Mouse (Mus musculus): Measurements from ENCODE around the gene Macrod1.

Macrod1 gene

GRCm38 (mm10) chr19:7081516-7082266 is 25.1 kb downstream of the Macrod1 start:
- in situ Hi-C loops (cut with MboI, MseI) = loop anchor here (10.0 kb wide), 1 partner anchor 427 kb away; no protein-coding TSS in a partner anchor

- in situ Hi-C loops (cut with MboI, MseI) = loop anchor here (10.0 kb wide), 1 partner anchor 428 kb away; no protein-coding TSS in a partner anchor
These were observed 26.6 kb downstream of the Macrod1 start for GRCm38 (mm10) chr19:7083035-7083794.

- in situ Hi-C loops (cut with MboI, MseI) = loop anchor here (10.0 kb wide), 1 partner anchor 430 kb away; no protein-coding TSS in a partner anchor
These were observed 28.1 kb downstream of the Macrod1 start for GRCm38 (mm10) chr19:7084734-7085133.

GRCm38 (mm10) chr19:7088558-7088957 is 31.9 kb downstream of the Macrod1 start:
- in situ Hi-C loops (cut with MboI, MseI) = loop anchor here (10.0 kb wide), 1 partner anchor 434 kb away; no protein-coding TSS in a partner anchor

- in situ Hi-C loops (cut with MboI, MseI) = loop anchor here (10.0 kb wide), 1 partner anchor 434 kb away; no protein-coding TSS in a partner anchor
These were observed 32.4 kb downstream of the Macrod1 start for GRCm38 (mm10) chr19:7089050-7089449.

GRCm38 (mm10) chr19:7089842-7090251 is 33.2 kb downstream of the Macrod1 start:
- in situ Hi-C loops (cut with MboI, MseI) = loop anchor here (10.0 kb wide), 1 partner anchor 435 kb away; no protein-coding TSS in a partner anchor

GRCm38 (mm10) chr19:7090369-7091064 is 33.9 kb downstream of the Macrod1 start:
- in situ Hi-C loops (cut with MboI, MseI) = no loop called here

- in situ Hi-C loops (cut with MboI, MseI) = no loop called here
These were observed 34.9 kb downstream of the Macrod1 start for GRCm38 (mm10) chr19:7091448-7092050.

GRCm38 (mm10) chr19:7092756-7093155 is 36.1 kb downstream of the Macrod1 start:
- in situ Hi-C loops (cut with MboI, MseI) = no loop called here

GRCm38 (mm10) chr19:7099620-7100155 is 43.1 kb downstream of the Macrod1 start:
- in situ Hi-C loops (cut with MboI, MseI) = no loop called here

GRCm38 (mm10) chr19:7102039-7102438 is 45.4 kb downstream of the Macrod1 start:
- in situ Hi-C loops (cut with MboI, MseI) = no loop called here

GRCm38 (mm10) chr19:7103349-7103992 is 46.9 kb downstream of the Macrod1 start:
- in situ Hi-C loops (cut with MboI, MseI) = no loop called here

GRCm38 (mm10) chr19:7103993-7104401 is 47.4 kb downstream of the Macrod1 start:
- in situ Hi-C loops (cut with MboI, MseI) = no loop called here

- in situ Hi-C loops (cut with MboI, MseI) = no loop called here
These were observed 48.9 kb downstream of the Macrod1 start, which contains the start of gene Flrt1 for GRCm38 (mm10) chr19:7105544-7105943. TSS of gene Flrt1 (minus strand) at chr19:7105729.

GRCm38 (mm10) chr19:7106566-7106965 is 50.0 kb downstream of the Macrod1 start:
- in situ Hi-C loops (cut with MboI, MseI) = no loop called here

- in situ Hi-C loops (cut with MboI, MseI) = no loop called here
These were observed 50.6 kb downstream of the Macrod1 start for GRCm38 (mm10) chr19:7107174-7107573.

- in situ Hi-C loops (cut with MboI, MseI) = no loop called here
These were observed 51.7 kb downstream of the Macrod1 start for GRCm38 (mm10) chr19:7108114-7108905.

- in situ Hi-C loops (cut with MboI, MseI) = no loop called here
These were observed 53.5 kb downstream of the Macrod1 start for GRCm38 (mm10) chr19:7110097-7110496.

GRCm38 (mm10) chr19:7110875-7111274 is 54.3 kb downstream of the Macrod1 start:
- in situ Hi-C loops (cut with MboI, MseI) = no loop called here

GRCm38 (mm10) chr19:7111309-7111708 is 54.7 kb downstream of the Macrod1 start:
- in situ Hi-C loops (cut with MboI, MseI) = no loop called here
